Mouse (Mus musculus) lung, embryonic 14.5 days (tissue): ENCODE data around the gene Shh. TPM values are rescaled to one million over a fixed set of nuclear protein-coding genes. Genes with fewer than 3 reads are reported as not detected.

Source experiments
- ATAC-seq: fragments of 200-750 bp; cut with Nextera tagmentation; 2 replicates; pipeline ENCODE4 v1.8.0; 2017; ENCODE audit warnings: mild to moderate bottlenecking, moderate TSS enrichment, moderate library complexity; ENCODE audit not compliant: insufficient read depth
- DNase-seq: peaks from one replicate; pipeline ENCODE4 v3.0.0-alpha.2; 2015
- H3K27ac ChIP-seq: fragments of 300-500 bp; sonication (generic); 2 replicates; pipeline ENCODE4 v1.5.1; 2014; ENCODE audit warnings: low read depth, mild to moderate bottlenecking, moderate library complexity
- H3K27me3 ChIP-seq: fragments of 300-500 bp; sonication (generic); 2 replicates; pipeline ENCODE4 v1.6.1; 2014; ENCODE audit warnings: low read length, control low read depth; ENCODE audit not compliant: insufficient read depth
- H3K36me3 ChIP-seq: fragments of 300-500 bp; sonication (generic); 2 replicates; pipeline ENCODE4 v1.6.1; 2014; ENCODE audit warnings: control low read depth; ENCODE audit not compliant: insufficient read depth
- H3K4me1 ChIP-seq: fragments of 300-500 bp; sonication (generic); 2 replicates; pipeline ENCODE4 v1.6.1; 2014; ENCODE audit warnings: antibody characterized with exemption, control low read depth; ENCODE audit not compliant: insufficient read depth
- H3K4me2 ChIP-seq: fragments of 300-500 bp; sonication (generic); 2 replicates; pipeline ENCODE4 v1.6.1; 2014; ENCODE audit warnings: mild to moderate bottlenecking
- H3K4me3 ChIP-seq: fragments of 300-500 bp; sonication (generic); 2 replicates; pipeline ENCODE4 v1.5.1; 2014; ENCODE audit warnings: low read depth, low read length
- H3K9ac ChIP-seq: fragments of 300-500 bp; sonication (generic); 2 replicates; pipeline ENCODE4 v1.6.1; 2014
- H3K9me3 ChIP-seq: fragments of 300-500 bp; sonication (generic); 2 replicates; pipeline ENCODE4 v1.6.1; 2016; ENCODE audit warnings: low read depth, low read length, control low read depth
- CTCF ChIP-seq: IDR thresholded peaks from 2 replicates; pipeline ENCODE4 v1.5.1; 2016; ENCODE audit warnings: antibody characterized with exemption, low read depth
- WGBS: fragments of 180-500 bp; shearing (Covaris S2); extraction: QIAGEN DNeasy Blood & Tissue Kit; methylation state at CpG from one replicate; pipeline ENCODE4 v1.1.7; 2014; 5-methylcytosine and 5-hydroxymethylcytosine counted together
- polyA plus RNA-seq: library from polyadenylated mRNA; unstranded; fragments of >200 nt; fragmentation: Nextera tagmentation; extraction: Ambion mirVana; gene quantifications from 2 replicates; pipeline ENCODE4 v1.2.1, GENCODE M21; 2014

The Shh gene
- polyA plus RNA-seq, 1 experiment from 2014 or later, result 6.3 TPM

DNA sequence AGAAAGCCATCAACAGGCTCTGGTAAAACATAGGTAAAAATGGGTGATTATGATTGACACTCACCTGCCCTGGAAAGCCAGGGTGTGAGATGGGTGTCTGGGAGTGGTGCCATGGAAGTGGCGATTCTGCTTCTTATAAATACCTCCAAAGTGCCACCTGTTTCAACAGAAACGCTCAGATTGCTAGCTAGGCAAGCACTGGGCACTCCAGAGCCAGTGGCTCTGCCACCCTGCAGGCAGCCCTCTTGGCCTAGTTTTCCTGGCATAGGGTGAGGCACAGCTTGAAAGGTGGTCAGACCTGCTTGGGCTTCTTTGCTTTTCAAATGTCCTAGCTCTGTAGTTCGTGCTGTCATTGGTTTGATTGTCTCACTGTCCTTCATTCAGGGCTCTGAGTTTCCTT, 53.0 kb downstream of the Shh start:
- WGBS, result 84% methylated on average over 3 of the region's 3 CpGs
- TF ChIP-seq CTCF, result no peak

DNA sequence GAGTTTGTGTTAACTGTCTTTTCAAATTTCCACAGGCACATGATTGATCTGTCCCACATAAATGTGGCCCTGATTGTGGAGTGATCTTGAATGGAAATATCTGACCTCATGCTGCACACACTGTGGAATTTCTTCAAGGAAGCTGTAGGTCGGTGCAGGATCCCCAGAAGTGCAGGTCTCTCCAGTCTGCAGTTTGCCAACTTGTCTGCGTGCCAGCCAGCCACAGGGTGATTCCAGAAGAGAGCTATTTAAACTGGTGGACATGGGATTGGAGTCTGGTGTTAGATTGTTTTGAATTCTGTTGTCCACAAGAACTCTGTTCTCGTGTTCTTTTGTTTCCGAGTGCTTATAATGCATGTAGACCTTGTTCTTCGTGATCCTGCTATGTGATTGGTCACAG, 53.5 kb downstream of the Shh start:
- Histone ChIP-seq H3K9ac (no peak overlapping the region), H3K9me3 (no peaks in the 10 kb centered on the region), H3K4me3 (no peak overlapping the region), H3K36me3 (peaks cover 94% of the 10 kb centered on the region), H3K27me3 (no peaks in the 10 kb centered on the region), H3K4me2 (no peak overlapping the region), H3K4me1 (no peaks in the 10 kb centered on the region), H3K27ac (no peak overlapping the region)
- ATAC-seq (no peak), DNase-seq (no peak)
- TF ChIP-seq CTCF, result no peak
- WGBS, result 83% methylated on average over 5 of the region's 5 CpGs

More for the DNA sequence above, 53.0 kb downstream of the Shh start:
- H3K4me1 ChIP-seq, result no peaks in the 10 kb centered on the region
- ATAC-seq (no peak), DNase-seq (no peak)
- no peak overlapping the region for H3K27ac ChIP-seq
- no peak overlapping the region for H3K4me2 ChIP-seq
- H3K27me3 ChIP-seq, result no peaks in the 10 kb centered on the region
- no peak overlapping the region for H3K9ac ChIP-seq
- no peaks in the 10 kb centered on the region for H3K9me3 ChIP-seq
- no peak overlapping the region for H3K4me3 ChIP-seq
- peaks cover 92% of the 10 kb centered on the region for H3K36me3 ChIP-seq

DNA sequence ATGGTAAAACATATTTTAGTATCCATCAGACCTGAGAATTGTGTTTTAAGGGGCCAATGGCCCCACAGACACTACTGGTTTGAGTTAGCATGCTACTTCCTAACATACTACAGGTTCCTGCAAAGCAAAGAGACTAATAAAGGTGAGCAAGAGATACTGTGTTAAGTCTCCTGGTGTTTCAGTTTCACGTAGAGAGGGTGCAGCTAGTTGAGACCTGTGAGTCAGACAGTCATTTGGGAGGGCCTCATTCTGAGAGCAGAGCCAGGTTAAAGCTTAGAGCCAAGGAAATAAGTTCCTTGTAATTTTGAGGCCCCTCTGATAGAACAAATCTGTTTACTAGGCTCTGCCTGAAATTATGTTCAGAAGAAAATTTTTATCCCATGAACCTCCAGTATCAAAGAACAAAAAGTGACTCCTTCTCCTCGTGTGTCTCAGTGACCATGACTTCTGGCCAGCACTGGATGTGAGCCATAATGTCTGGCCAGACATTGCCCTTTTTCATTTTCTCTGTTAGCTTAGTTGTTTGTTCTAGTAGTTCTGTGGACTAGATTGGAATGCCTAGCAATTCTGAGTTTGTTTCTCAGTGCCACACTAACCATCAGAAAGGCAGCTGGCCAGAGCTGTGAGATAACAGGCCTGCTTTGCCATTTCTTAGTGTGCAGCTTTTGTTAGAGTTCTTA, 54.9 kb downstream of the Shh start:
- H3K4me1 ChIP-seq, result no peaks in the 10 kb centered on the region
- DNase-seq (no peak), ATAC-seq (no peak)
- peaks cover 95% of the 10 kb centered on the region for H3K36me3 ChIP-seq
- H3K4me3 ChIP-seq, result no peak overlapping the region
- 85% methylated on average over 2 of the region's 2 CpGs for WGBS
- no peak overlapping the region for H3K27ac ChIP-seq
- H3K9ac ChIP-seq, result no peak overlapping the region
- no peaks in the 10 kb centered on the region for H3K27me3 ChIP-seq
- H3K4me2 ChIP-seq, result no peak overlapping the region
- no peak for TF ChIP-seq CTCF
- no peaks in the 10 kb centered on the region for H3K9me3 ChIP-seq

Other genes with a start within 250 kb of the Shh start
- gene Cnpy1, start 221.4 kb downstream of the Shh start, polyA plus RNA-seq, result 0.37 and 0.49 TPM in 2 replicates
- gene Rbm33, start 150.1 kb downstream of the Shh start, polyA plus RNA-seq, result 15.8 and 17.9 TPM in 2 replicates